Mouse (Mus musculus): Measurements from ENCODE around the gene Ugt1a5. TPM values are rescaled to one million over a fixed set of nuclear protein-coding genes. Genes with fewer than 3 reads are reported as not detected.

Gene Ugt1a5
- total and polyA plus RNA-seq, 3 experiments = not detected

- Histone ChIP-seq H3K4me3 (ENCODE audit: control insufficient read depth in 1 of 2, insufficient read depth in 1 of 2, low read depth in 2 of 2, low read length in 2 of 2) (no peak overlapping the region), H3K36me3 (ENCODE audit: control insufficient read depth in 1 of 2, insufficient read depth in 2 of 2, low read length in 2 of 2) (peaks cover 0 to 4% of the 10 kb centered on the region in 2 experiments; a peak in 2 of 4 replicates), H3K4me1 (ENCODE audit: control insufficient read depth in 1 of 2, insufficient read depth in 2 of 2, low read length in 2 of 2) (0 out of 4 replicates have a peak, but pooled peaks cover 0 to 3% of the 10 kb centered on the region in 2 experiments), H3K27me3 (ENCODE audit: control insufficient read depth in 1 of 2, insufficient read depth in 2 of 2, low read length in 2 of 2) (no peaks in the 10 kb centered on the region), H3K27ac (ENCODE audit: control insufficient read depth, low read depth, low read length) (no peak overlapping the region), H3K79me2 (ENCODE audit: control insufficient read depth, insufficient read depth, low read length, poor library complexity) (no peaks in the 10 kb centered on the region), H3K9ac (ENCODE audit: control insufficient read depth, low read depth, low read length, poor library complexity, severe bottlenecking) (no peak overlapping the region), H3K9me3 (replicated peaks; ENCODE audit: insufficient read depth, low read length) (no peaks in the 10 kb centered on the region)
- DNase-seq (ENCODE audit: low read depth, low spot score) = no peak
- TF ChIP-seq MAX (IDR thresholded peaks at IDR 0.05; ENCODE audit: low read length) (no peak), BHLHE40 (IDR thresholded peaks at IDR 0.05; ENCODE audit: borderline replicate concordance, low read depth, low read length) (no peak), TBP (IDR thresholded peaks at IDR 0.05; ENCODE audit: low read depth, low read length) (no peak), ELF1 (IDR thresholded peaks at IDR 0.05; ENCODE audit: low read depth, low read length) (no peak), NELFE (IDR thresholded peaks at IDR 0.05; ENCODE audit: low read depth, low read length) (no peak), POLR2AphosphoS2 (IDR thresholded peaks at IDR 0.05; ENCODE audit: low read length) (no peak), MAFK (IDR thresholded peaks at IDR 0.05; ENCODE audit: borderline replicate concordance, low read depth, low read length) (no peak), ZKSCAN1 (IDR thresholded peaks at IDR 0.05; ENCODE audit: low read depth, low read length) (no peak), USF2 (IDR thresholded peaks at IDR 0.05; ENCODE audit: borderline replicate concordance in 1 of 2, insufficient read depth in 1 of 2, low read depth in 1 of 2, low read length in 2 of 2) (no peak), GATA1 (IDR thresholded peaks at IDR 0.05; ENCODE audit: low read depth, low read length) (no peak), MYB (IDR thresholded peaks at IDR 0.05; ENCODE audit: low read depth, low read length) (no peak), HCFC1 (IDR thresholded peaks at IDR 0.05; ENCODE audit: low read depth, low read length) (no peak), USF1 (IDR thresholded peaks at IDR 0.05; ENCODE audit: low read depth, low read length) (no peak), ZC3H11A (IDR thresholded peaks at IDR 0.05; ENCODE audit: low read depth, low read length) (no peak), SMC3 (IDR thresholded peaks at IDR 0.05; ENCODE audit: low read depth, low read length) (no peak), RAD21 (IDR thresholded peaks at IDR 0.05; ENCODE audit: low read depth, low read length) (no peak), CHD2 (IDR thresholded peaks at IDR 0.05; ENCODE audit: low read length) (no peak)
Measured at GRCm38 (mm10) chr1:88255989-88256754, 90.4 kb downstream of the Ugt1a5 start.

GRCm38 (mm10) chr1:88256886-88257663, 91.3 kb downstream of the Ugt1a5 start:
- no peaks in the 10 kb centered on the region for H3K9me3 ChIP-seq (replicated peaks; ENCODE audit: insufficient read depth, low read length)
- no peak overlapping the region for H3K9ac ChIP-seq (ENCODE audit: control insufficient read depth, low read depth, low read length, poor library complexity, severe bottlenecking)
- no peak for TF ChIP-seq ZMIZ1 (IDR thresholded peaks at IDR 0.05; ENCODE audit: low read depth, low read length)
- no peak for TF ChIP-seq ZC3H11A (IDR thresholded peaks at IDR 0.05; ENCODE audit: low read depth, low read length)
- no peak for TF ChIP-seq MAX (IDR thresholded peaks at IDR 0.05; ENCODE audit: low read length)
- no peak for TF ChIP-seq UBTF (IDR thresholded peaks at IDR 0.05; ENCODE audit: borderline replicate concordance, insufficient read depth, low read depth, low read length)
- no peak for TF ChIP-seq E2F4 (IDR thresholded peaks at IDR 0.05; ENCODE audit: borderline replicate concordance, low read depth, low read length)
- no peak for TF ChIP-seq NELFE (IDR thresholded peaks at IDR 0.05; ENCODE audit: low read depth, low read length)
- TF ChIP-seq POLR2AphosphoS2 (IDR thresholded peaks at IDR 0.05; ENCODE audit: low read length) = no peak
- TF ChIP-seq GATA1 (IDR thresholded peaks at IDR 0.05; ENCODE audit: low read depth, low read length) = no peak
- H3K27ac ChIP-seq (ENCODE audit: control insufficient read depth, low read depth, low read length) = no peak overlapping the region
- no peaks in the 10 kb centered on the region for H3K79me2 ChIP-seq (ENCODE audit: control insufficient read depth, insufficient read depth, low read length, poor library complexity)
- no peak for DNase-seq (ENCODE audit: low read depth, low spot score)
- H3K36me3 ChIP-seq (ENCODE audit: control insufficient read depth in 1 of 2, insufficient read depth in 2 of 2, low read length in 2 of 2) = peaks cover 0 to 13% of the 10 kb centered on the region in 2 experiments; a peak in 2 of 4 replicates
- no peak overlapping the region for H3K4me3 ChIP-seq (ENCODE audit: control insufficient read depth in 1 of 2, insufficient read depth in 1 of 2, low read depth in 2 of 2, low read length in 2 of 2)
- no peaks in the 10 kb centered on the region for H3K27me3 ChIP-seq (ENCODE audit: control insufficient read depth in 1 of 2, insufficient read depth in 2 of 2, low read length in 2 of 2)
- peaks cover 2 to 9% of the 10 kb centered on the region in 2 experiments; a peak in 3 of 4 replicates for H3K4me1 ChIP-seq (ENCODE audit: control insufficient read depth in 1 of 2, insufficient read depth in 2 of 2, low read length in 2 of 2)
